Mouse (Mus musculus) lung, adult 18-20 months (tissue): ENCODE data around the gene Syn2.

ENCODE experiments used
- DNase-seq, 2 experiments: peaks; one replicate each; pipeline ENCODE4 v3.0.0; 2022; ENCODE audit warnings: mixed read lengths in 2 of 2

Syn2 gene

GRCm38 (mm10) chr6:115251531-115251985 lies 116.9 kb downstream of the Syn2 start:
- DNase-seq: peak in 1 of 2 experiments; percentile 16

- DNase-seq: no peak
These were observed 117.6 kb downstream of the Syn2 start, which contains the start of gene Timp4 for GRCm38 (mm10) chr6:115252099-115252873. TSS of gene Timp4 (minus strand) at chr6:115252205.

GRCm38 (mm10) chr6:115255171-115255570 lies 120.5 kb downstream of the Syn2 start:
- DNase-seq: no peak

GRCm38 (mm10) chr6:115260507-115260906 lies 125.8 kb downstream of the Syn2 start:
- DNase-seq: no peak

GRCm38 (mm10) chr6:115266791-115267190 lies 132.1 kb downstream of the Syn2 start:
- no peak for DNase-seq

- DNase-seq: peak; percentile 65 to 73
These were observed 133.2 kb downstream of the Syn2 start for GRCm38 (mm10) chr6:115267916-115268315.

- no peak for DNase-seq
These were observed 134.1 kb downstream of the Syn2 start for GRCm38 (mm10) chr6:115268551-115269385.

GRCm38 (mm10) chr6:115269561-115269960 lies 134.9 kb downstream of the Syn2 start:
- no peak for DNase-seq

- DNase-seq: no peak
These were observed 135.4 kb downstream of the Syn2 start for GRCm38 (mm10) chr6:115270085-115270484.

GRCm38 (mm10) chr6:115271326-115271725 lies 136.6 kb downstream of the Syn2 start:
- DNase-seq: no peak

GRCm38 (mm10) chr6:115271866-115272271 lies 137.2 kb downstream of the Syn2 start:
- peak; percentile 52 to 61 for DNase-seq

GRCm38 (mm10) chr6:115273346-115273745 lies 138.6 kb downstream of the Syn2 start:
- no peak for DNase-seq

GRCm38 (mm10) chr6:115274705-115275104 lies 140.0 kb downstream of the Syn2 start:
- DNase-seq: no peak

GRCm38 (mm10) chr6:115275116-115275815 lies 140.6 kb downstream of the Syn2 start:
- no peak for DNase-seq

- no peak for DNase-seq
These were observed 143.4 kb downstream of the Syn2 start for GRCm38 (mm10) chr6:115278086-115278485.

GRCm38 (mm10) chr6:115279639-115280038 lies 144.9 kb downstream of the Syn2 start:
- no peak for DNase-seq

- DNase-seq: no peak
These were observed 149.5 kb downstream of the Syn2 start for GRCm38 (mm10) chr6:115284153-115284552.

- DNase-seq: no peak
These were observed 151.7 kb downstream of the Syn2 start for GRCm38 (mm10) chr6:115286441-115286840.

- DNase-seq: no peak
These were observed 153.5 kb downstream of the Syn2 start for GRCm38 (mm10) chr6:115288223-115288622.

- DNase-seq: no peak
These were observed 155.9 kb downstream of the Syn2 start for GRCm38 (mm10) chr6:115290561-115290960.

GRCm38 (mm10) chr6:115291068-115291467 lies 156.4 kb downstream of the Syn2 start:
- DNase-seq: no peak

- no peak for DNase-seq
These were observed 157.1 kb downstream of the Syn2 start for GRCm38 (mm10) chr6:115291823-115292222.

GRCm38 (mm10) chr6:115292621-115293020 lies 157.9 kb downstream of the Syn2 start:
- DNase-seq: no peak
